Mouse (Mus musculus): ENCODE results near the gene 8030411F24Rik. TPM values are rescaled to one million over a fixed set of nuclear protein-coding genes. Genes with fewer than 3 reads are reported as not detected.
"Not testable (repeated sequence)": the region's sequence is repeated elsewhere in the genome, so short reads cannot be mapped to it uniquely, and the experiment has no call there.

8030411F24Rik gene
- polyA plus RNA-seq, 1 experiment from 2014 or later: not detected

DNA sequence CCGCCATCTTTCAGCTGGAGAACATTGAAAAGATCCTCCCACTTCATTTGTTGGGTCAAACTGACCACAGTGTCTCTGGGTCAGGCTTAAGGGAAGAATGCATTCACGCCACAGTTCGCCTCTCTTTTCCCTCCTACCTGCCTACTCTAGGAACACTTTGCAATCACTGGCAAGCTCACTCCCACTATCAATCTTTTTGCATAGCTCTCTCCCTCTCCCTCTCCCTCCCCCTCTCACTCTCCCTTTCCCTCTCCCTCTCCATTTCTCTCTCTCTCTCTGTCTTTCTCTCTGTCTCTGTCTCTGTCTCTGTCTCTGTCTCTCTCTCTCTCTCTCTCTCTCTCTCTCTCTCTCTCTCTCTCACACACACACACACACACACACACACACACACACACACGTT, 10.4 kb upstream of the 8030411F24Rik start, which contains the start of gene Cst11:
Cst11 (minus strand) TSS at position 101 of the 400 bp plus-strand sequence.
- not testable (repeated sequence) for H3K4me1 ChIP-seq (ENCODE audit: control insufficient read depth, low read depth, low read length); ATAC-seq (ENCODE audit: low read depth); H3K4me3 ChIP-seq (ENCODE audit: low read depth, low read length); H3K36me3 ChIP-seq (ENCODE audit: control insufficient read depth, insufficient read depth); H3K9ac ChIP-seq (ENCODE audit: low read depth, low read length); H3K9me3 ChIP-seq (replicated peaks; ENCODE audit: control insufficient read depth, low read length); H3K4me2 ChIP-seq (ENCODE audit: low read depth, low read length); H3K27ac ChIP-seq (ENCODE audit: low read length); H3K27me3 ChIP-seq (ENCODE audit: control insufficient read depth, insufficient read depth, low read depth, low read length)
- WGBS (ENCODE audit: insufficient replicate concordance): 66% methylated on average over 4 of the region's 4 CpGs

DNA sequence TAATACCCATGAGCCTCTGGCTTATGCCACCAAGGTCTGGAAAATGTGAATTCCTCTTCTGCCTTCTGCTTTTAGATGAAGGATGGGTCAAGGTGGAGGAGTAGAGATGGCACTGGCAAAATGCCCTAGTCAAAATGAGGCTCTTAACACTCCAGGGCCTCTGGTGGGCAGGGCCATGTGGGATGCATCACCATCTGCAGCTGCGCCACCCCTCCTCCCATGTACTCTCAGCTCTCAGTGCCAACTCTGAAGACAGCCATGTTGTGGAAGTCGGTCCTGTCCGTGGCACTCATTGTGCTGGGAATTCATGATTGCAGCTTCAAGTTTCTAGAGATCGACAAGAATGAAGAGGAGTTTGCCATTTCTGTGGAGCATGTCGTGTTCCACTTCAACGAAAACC, 7.3 kb downstream of the 8030411F24Rik start, which contains the start of gene Cst12:
Cst12 (plus strand) TSS at position 220 of the 400 bp plus-strand sequence.
- Histone ChIP-seq H3K27me3 (ENCODE audit: control insufficient read depth, insufficient read depth, low read depth, low read length) (no peaks in the 10 kb centered on the region), H3K4me3 (ENCODE audit: low read depth, low read length) (no peak within 1 kb of the TSS), H3K27ac (ENCODE audit: low read length) (no peak within 1 kb of the TSS), H3K36me3 (ENCODE audit: control insufficient read depth, insufficient read depth) (no peaks in the 10 kb centered on the region), H3K4me2 (ENCODE audit: low read depth, low read length) (no peak within 1 kb of the TSS), H3K4me1 (ENCODE audit: control insufficient read depth, low read depth, low read length) (no peaks in the 10 kb centered on the region), H3K9me3 (replicated peaks; ENCODE audit: control insufficient read depth, low read length) (no peaks in the 10 kb centered on the region), H3K9ac (ENCODE audit: low read depth, low read length) (no peak within 1 kb of the TSS)
- 75% methylated on average over 6 of the region's 6 CpGs for WGBS (ENCODE audit: insufficient replicate concordance)
- no peak for ATAC-seq (ENCODE audit: low read depth)

DNA sequence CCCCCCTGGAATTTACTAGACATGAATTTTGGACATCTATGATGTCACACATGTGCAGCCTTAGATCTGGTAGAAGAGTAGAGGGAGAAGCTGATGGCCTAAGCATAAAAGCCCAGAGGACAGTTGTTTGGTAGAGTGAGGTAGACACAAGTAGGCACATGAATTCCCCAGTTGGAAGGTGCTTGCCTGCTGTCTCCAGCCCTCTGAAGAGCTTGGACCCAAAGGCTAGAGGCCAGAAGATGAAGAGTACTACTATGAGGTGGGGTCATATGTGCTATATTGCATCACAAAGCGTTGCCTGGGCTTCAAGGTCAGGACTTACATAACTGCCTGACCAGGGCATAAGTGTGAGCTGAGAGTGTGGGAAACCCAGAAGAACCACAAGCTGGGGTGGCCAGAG, 16.7 kb downstream of the 8030411F24Rik start, which contains the start of gene Cst8:
Cst8 (plus strand) TSS at position 301 of the 400 bp plus-strand sequence.
- no peaks in the 10 kb centered on the region for H3K9me3 ChIP-seq (replicated peaks; ENCODE audit: control insufficient read depth, low read length)
- H3K27ac ChIP-seq (ENCODE audit: low read length): no peak within 1 kb of the TSS
- H3K36me3 ChIP-seq (ENCODE audit: control insufficient read depth, insufficient read depth): no peaks in the 10 kb centered on the region
- H3K4me3 ChIP-seq (ENCODE audit: low read depth, low read length): no peak within 1 kb of the TSS
- no peaks in the 10 kb centered on the region for H3K27me3 ChIP-seq (ENCODE audit: control insufficient read depth, insufficient read depth, low read depth, low read length)
- 50% methylated on average over 1 of the region's 1 CpGs for WGBS (ENCODE audit: insufficient replicate concordance)
- H3K9ac ChIP-seq (ENCODE audit: low read depth, low read length): no peak within 1 kb of the TSS
- no peaks in the 10 kb centered on the region for H3K4me1 ChIP-seq (ENCODE audit: control insufficient read depth, low read depth, low read length)
- no peak within 1 kb of the TSS for H3K4me2 ChIP-seq (ENCODE audit: low read depth, low read length)
- ATAC-seq (ENCODE audit: low read depth): no peak

DNA sequence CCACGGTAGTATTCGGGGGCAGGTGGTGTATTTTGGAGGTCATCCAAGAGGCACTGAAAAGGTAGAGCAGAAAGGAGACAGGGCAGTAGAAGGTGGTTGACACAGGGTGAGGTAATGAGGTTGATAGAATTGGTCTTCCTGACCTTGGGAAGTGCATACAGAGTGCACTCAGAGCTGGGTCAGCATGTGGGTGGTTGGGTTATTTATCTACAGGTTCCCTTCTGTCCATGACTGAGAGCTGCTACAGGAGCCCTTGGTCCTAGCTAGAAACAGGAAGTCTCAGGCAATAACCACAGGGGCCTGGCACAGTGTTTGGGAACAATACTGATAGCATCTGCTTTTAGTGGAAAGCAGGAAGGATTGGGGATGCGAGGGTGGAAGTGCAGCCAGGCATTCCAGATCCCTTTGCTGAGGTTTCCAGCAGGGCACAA, 19.7 kb downstream of the 8030411F24Rik start:
- no peaks in the 10 kb centered on the region for H3K36me3 ChIP-seq (ENCODE audit: control insufficient read depth, insufficient read depth)
- no peaks in the 10 kb centered on the region for H3K27me3 ChIP-seq (ENCODE audit: control insufficient read depth, insufficient read depth, low read depth, low read length)
- H3K9ac ChIP-seq (ENCODE audit: low read depth, low read length): no peak overlapping the region
- no peak overlapping the region for H3K4me2 ChIP-seq (ENCODE audit: low read depth, low read length)
- WGBS (ENCODE audit: insufficient replicate concordance): 11% methylated on average over 3 of the region's 3 CpGs
- no peak overlapping the region for H3K27ac ChIP-seq (ENCODE audit: low read length)
- no peak overlapping the region for H3K4me3 ChIP-seq (ENCODE audit: low read depth, low read length)
- peak; percentile 75 for ATAC-seq (ENCODE audit: low read depth)
- H3K4me1 ChIP-seq (ENCODE audit: control insufficient read depth, low read depth, low read length): no peaks in the 10 kb centered on the region
- H3K9me3 ChIP-seq (replicated peaks; ENCODE audit: control insufficient read depth, low read length): no peaks in the 10 kb centered on the region

DNA sequence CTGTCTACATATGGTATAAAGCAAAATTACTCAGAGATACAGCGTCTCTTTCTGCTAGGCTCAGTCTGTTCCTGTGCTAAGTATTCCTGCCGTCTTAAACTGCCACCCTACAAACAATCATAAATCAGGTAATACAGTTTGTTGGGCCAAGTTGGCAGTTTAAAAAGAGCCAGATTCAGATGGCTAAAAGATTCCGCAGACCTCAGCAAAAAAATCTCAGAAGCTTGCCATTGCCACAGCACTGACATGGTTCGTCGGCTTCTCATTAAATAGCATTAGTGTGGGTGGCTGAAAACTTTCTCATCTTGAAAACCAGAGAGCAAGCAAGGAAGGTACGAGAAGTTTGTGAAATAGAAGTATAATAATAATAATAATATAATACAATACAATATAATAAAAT, 24.9 kb downstream of the 8030411F24Rik start:
- 58% methylated on average over 6 of the region's 6 CpGs for WGBS (ENCODE audit: insufficient replicate concordance)
- H3K4me3 ChIP-seq (ENCODE audit: low read depth, low read length): no peak overlapping the region
- no peak overlapping the region for H3K4me2 ChIP-seq (ENCODE audit: low read depth, low read length)
- no peaks in the 10 kb centered on the region for H3K27me3 ChIP-seq (ENCODE audit: control insufficient read depth, insufficient read depth, low read depth, low read length)
- no peaks in the 10 kb centered on the region for H3K36me3 ChIP-seq (ENCODE audit: control insufficient read depth, insufficient read depth)
- H3K4me1 ChIP-seq (ENCODE audit: control insufficient read depth, low read depth, low read length): no peaks in the 10 kb centered on the region
- H3K9ac ChIP-seq (ENCODE audit: low read depth, low read length): no peak overlapping the region
- no peak for ATAC-seq (ENCODE audit: low read depth)
- no peaks in the 10 kb centered on the region for H3K9me3 ChIP-seq (replicated peaks; ENCODE audit: control insufficient read depth, low read length)
- H3K27ac ChIP-seq (ENCODE audit: low read length): no peak overlapping the region

DNA sequence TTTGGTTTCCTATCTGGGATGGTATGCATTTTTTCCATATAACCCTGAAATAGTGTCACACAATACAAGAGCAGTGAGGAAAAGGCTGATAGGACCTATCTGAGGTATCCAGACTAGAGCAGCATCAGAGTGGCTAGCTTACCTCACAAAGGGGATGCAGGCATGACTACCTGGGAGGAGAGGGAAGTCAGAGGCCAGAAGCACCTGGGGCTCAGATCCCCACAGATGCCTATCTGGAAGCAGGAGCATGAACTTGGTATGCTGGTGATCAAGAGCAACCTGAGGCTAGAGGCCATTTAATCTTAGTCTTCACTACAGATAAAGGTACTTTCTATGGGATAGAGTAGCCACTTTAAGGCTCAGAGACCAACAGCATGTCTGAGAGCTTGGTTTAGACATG, 38.1 kb downstream of the 8030411F24Rik start, which contains the start of gene Cst13:
Cst13 (plus strand) TSS at position 173 of the 400 bp plus-strand sequence.
- Histone ChIP-seq H3K4me3 (ENCODE audit: low read depth, low read length) (no peak within 1 kb of the TSS), H3K4me2 (ENCODE audit: low read depth, low read length) (no peak within 1 kb of the TSS), H3K36me3 (ENCODE audit: control insufficient read depth, insufficient read depth) (no peaks in the 10 kb centered on the region), H3K9me3 (replicated peaks; ENCODE audit: control insufficient read depth, low read length) (no peaks in the 10 kb centered on the region), H3K4me1 (ENCODE audit: control insufficient read depth, low read depth, low read length) (no peaks in the 10 kb centered on the region), H3K9ac (ENCODE audit: low read depth, low read length) (no peak within 1 kb of the TSS), H3K27me3 (ENCODE audit: control insufficient read depth, insufficient read depth, low read depth, low read length) (no peaks in the 10 kb centered on the region), H3K27ac (ENCODE audit: low read length) (no peak within 1 kb of the TSS)
- no peak for ATAC-seq (ENCODE audit: low read depth)

DNA sequence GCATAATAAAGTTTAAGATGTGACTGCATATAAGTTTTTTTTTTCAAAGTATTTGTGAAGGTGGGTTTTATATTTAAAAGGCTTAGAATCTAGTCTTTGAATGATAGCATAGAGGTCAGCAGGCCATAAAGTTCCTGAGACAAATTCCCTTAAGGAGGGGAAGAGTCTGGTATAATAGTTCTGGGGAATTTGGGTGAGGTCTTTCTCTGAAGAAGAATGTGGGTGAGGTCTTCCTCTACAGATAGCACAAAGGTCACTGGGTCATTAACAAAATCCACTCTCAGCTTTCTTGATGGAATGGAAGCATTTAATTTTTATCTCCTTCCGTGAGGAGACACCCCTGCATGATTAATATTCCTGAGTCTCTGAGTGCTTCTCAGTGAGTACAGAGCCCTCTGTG, 44.2 kb downstream of the 8030411F24Rik start:
- WGBS (ENCODE audit: insufficient replicate concordance): 48% methylated on average over 1 of the region's 1 CpGs
- Histone ChIP-seq H3K27me3 (ENCODE audit: control insufficient read depth, insufficient read depth, low read depth, low read length) (no peaks in the 10 kb centered on the region), H3K36me3 (ENCODE audit: control insufficient read depth, insufficient read depth) (no peaks in the 10 kb centered on the region), H3K4me3 (ENCODE audit: low read depth, low read length) (no peak overlapping the region), H3K4me2 (ENCODE audit: low read depth, low read length) (no peak overlapping the region), H3K27ac (ENCODE audit: low read length) (no peak overlapping the region), H3K9me3 (replicated peaks; ENCODE audit: control insufficient read depth, low read length) (no peaks in the 10 kb centered on the region), H3K4me1 (ENCODE audit: control insufficient read depth, low read depth, low read length) (no peaks in the 10 kb centered on the region), H3K9ac (ENCODE audit: low read depth, low read length) (no peak overlapping the region)
- ATAC-seq (ENCODE audit: low read depth): no peak

DNA sequence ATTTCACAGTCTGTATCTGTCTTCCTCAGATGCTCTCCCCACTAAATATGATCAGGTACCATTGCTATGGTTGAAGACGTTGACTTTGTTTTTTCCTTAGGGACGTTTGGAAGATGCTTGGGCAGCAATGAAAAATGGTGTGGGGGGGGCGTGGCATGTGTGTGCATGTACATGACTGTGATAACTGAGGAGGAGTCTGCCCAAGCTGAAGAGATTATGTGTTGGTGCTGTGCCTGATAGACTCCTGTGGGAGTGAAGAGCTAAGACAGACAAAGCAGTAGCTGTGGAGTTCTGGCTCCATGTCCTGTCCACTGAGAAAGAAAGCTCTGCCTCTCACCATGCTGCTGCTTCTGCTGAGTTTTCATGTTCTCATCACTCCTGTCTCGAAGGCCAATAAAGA, 53.1 kb downstream of the 8030411F24Rik start, which contains the start of gene Cst9:
Cst9 (plus strand) TSS at position 236 of the 400 bp plus-strand sequence.
- H3K4me3 ChIP-seq (ENCODE audit: low read depth, low read length): no peak within 1 kb of the TSS
- no peaks in the 10 kb centered on the region for H3K36me3 ChIP-seq (ENCODE audit: control insufficient read depth, insufficient read depth)
- no peaks in the 10 kb centered on the region for H3K27me3 ChIP-seq (ENCODE audit: control insufficient read depth, insufficient read depth, low read depth, low read length)
- ATAC-seq (ENCODE audit: low read depth): no peak
- no peak within 1 kb of the TSS for H3K9ac ChIP-seq (ENCODE audit: low read depth, low read length)
- H3K4me2 ChIP-seq (ENCODE audit: low read depth, low read length): no peak within 1 kb of the TSS
- no peaks in the 10 kb centered on the region for H3K9me3 ChIP-seq (replicated peaks; ENCODE audit: control insufficient read depth, low read length)
- H3K4me1 ChIP-seq (ENCODE audit: control insufficient read depth, low read depth, low read length): no peaks in the 10 kb centered on the region
- H3K27ac ChIP-seq (ENCODE audit: low read length): no peak within 1 kb of the TSS
- WGBS (ENCODE audit: insufficient replicate concordance): 41% methylated on average over 4 of the region's 4 CpGs
